Mouse (Mus musculus) NIH3T3 (cell line): ENCODE data around the gene G530012D18Rik.
"Not testable (repeated sequence)": the region's sequence is repeated elsewhere in the genome, so short reads cannot be mapped to it uniquely, and the experiment has no call there.

Experiments used
- DNase-seq: peaks from one replicate; pipeline ENCODE4 v3.0.0-alpha.2; 2012; ENCODE audit warnings: low read depth

The G530012D18Rik gene

GRCm38 (mm10) chr1:85575376-85575775 is at the start of gene G530012D18Rik:
Gene G530012D18Rik, plus strand, starts transcription at chr1:85575676.
- not testable (repeated sequence) for DNase-seq

GRCm38 (mm10) chr1:85526401-85526800 is 49.1 kb upstream of the G530012D18Rik start:
- not testable (repeated sequence) for DNase-seq

- DNase-seq, result not testable (repeated sequence)
Measured at GRCm38 (mm10) chr1:85528451-85529110, 46.9 kb upstream of the G530012D18Rik start.

- DNase-seq, result not testable (repeated sequence)
Measured at GRCm38 (mm10) chr1:85543818-85544217, 31.7 kb upstream of the G530012D18Rik start.

- not testable (repeated sequence) for DNase-seq
Measured at GRCm38 (mm10) chr1:85546442-85546841, 29.0 kb upstream of the G530012D18Rik start.

GRCm38 (mm10) chr1:85555261-85555660 is 20.2 kb upstream of the G530012D18Rik start:
- not testable (repeated sequence) for DNase-seq

- not testable (repeated sequence) for DNase-seq
Measured at GRCm38 (mm10) chr1:85573554-85573953, 1.9 kb upstream of the G530012D18Rik start.

GRCm38 (mm10) chr1:85578372-85579010 is 3.0 kb downstream of the G530012D18Rik start:
- DNase-seq, result not testable (repeated sequence)

- not testable (repeated sequence) for DNase-seq
Measured at GRCm38 (mm10) chr1:85579199-85580147, 4.0 kb downstream of the G530012D18Rik start.

- DNase-seq, result not testable (repeated sequence)
Measured at GRCm38 (mm10) chr1:85580148-85580534, 4.7 kb downstream of the G530012D18Rik start.

GRCm38 (mm10) chr1:85580578-85580977 is 5.1 kb downstream of the G530012D18Rik start:
- not testable (repeated sequence) for DNase-seq

- DNase-seq, result peak; percentile 11
Measured at GRCm38 (mm10) chr1:85581518-85581917, 6.0 kb downstream of the G530012D18Rik start.

GRCm38 (mm10) chr1:85588697-85589096 is 13.2 kb downstream of the G530012D18Rik start:
- DNase-seq, result not testable (repeated sequence)

- not testable (repeated sequence) for DNase-seq
Measured at GRCm38 (mm10) chr1:85592526-85592925, 17.1 kb downstream of the G530012D18Rik start.

GRCm38 (mm10) chr1:85598271-85599012 is 23.0 kb downstream of the G530012D18Rik start, which contains the start of gene Sp110:
Gene Sp110, minus strand, starts transcription at chr1:85598817.
- DNase-seq, result peak; percentile 6

GRCm38 (mm10) chr1:85600078-85600477 is 24.6 kb downstream of the G530012D18Rik start, which contains the start of gene Sp140:
Gene Sp140, plus strand, starts transcription at chr1:85600378.
- DNase-seq, result not testable (repeated sequence)

- DNase-seq, result peak; percentile 6
Measured at GRCm38 (mm10) chr1:85600794-85601193, 25.3 kb downstream of the G530012D18Rik start.

GRCm38 (mm10) chr1:85604341-85604740 is 28.9 kb downstream of the G530012D18Rik start:
- DNase-seq, result not testable (repeated sequence)

- not testable (repeated sequence) for DNase-seq
Measured at GRCm38 (mm10) chr1:85608361-85608760, 32.9 kb downstream of the G530012D18Rik start.

GRCm38 (mm10) chr1:85610581-85610980 is 35.1 kb downstream of the G530012D18Rik start:
- not testable (repeated sequence) for DNase-seq

GRCm38 (mm10) chr1:85615096-85615495 is 39.6 kb downstream of the G530012D18Rik start:
- not testable (repeated sequence) for DNase-seq
